Comparison of ENCODE assay signal across 27 mouse cellular contexts in the genomic region with DNA sequence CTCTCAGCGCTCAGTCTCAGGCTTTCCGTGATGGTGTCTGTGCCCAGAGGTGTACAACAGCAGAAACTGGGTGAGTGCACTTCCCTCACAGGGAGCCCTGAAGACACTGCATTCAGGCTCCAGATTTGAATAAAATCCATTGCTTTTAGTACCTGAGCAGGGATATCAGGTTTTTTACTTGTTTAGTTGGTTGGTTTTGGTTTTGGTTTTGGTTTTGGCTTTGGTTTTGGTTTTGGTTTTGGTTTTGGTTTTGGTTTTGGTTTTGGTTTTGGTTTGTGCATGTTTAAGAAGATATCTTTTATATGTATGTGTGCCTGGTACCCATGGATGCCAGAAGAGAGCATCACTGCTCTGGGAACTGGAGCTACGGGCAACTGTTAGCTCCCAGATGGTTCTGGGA. TPM values are rescaled to one million over a fixed set of nuclear protein-coding genes. Genes with fewer than 3 reads are reported as not detected.
A peak's percentile ranks its signal among the peaks of the same experiment; 100 is the strongest.
DNase-seq lines count a peak whose midpoint lies in the region; ATAC-seq lines count a peak whose summit lies in the region.
"Had no signal": no experiment of that assay in that cellular context is flagged by ENCODE, and none has a peak within 500 bp of the region (broad histone marks: within the 10 kb centered on the region; RNA-seq: fewer than 3 reads in every experiment).

No protein-coding gene starts in this region.

- H3K4me1 ChIP-seq in intestine, embryonic 16.5 days (ENCODE audit: control insufficient read depth, insufficient read depth, low read length) = no peaks in the 10 kb centered on the region
- H3K4me1 ChIP-seq: hindbrain, embryonic 10.5 days had no signal

- WGBS in intestine, embryonic 16.5 days = 94% methylated on average over 3 of the region's 3 CpGs

- no peak overlapping the region for H3K4me2 ChIP-seq in intestine, embryonic 16.5 days (ENCODE audit: low read depth, low read length)
- H3K4me2 ChIP-seq: forebrain, embryonic 13.5 days; heart, embryonic 12.5 days; heart, embryonic 15.5 days; hindbrain, embryonic 13.5 days had no signal

- no peak overlapping the region for H3K9ac ChIP-seq in intestine, embryonic 16.5 days (ENCODE audit: low read depth, low read length)
- H3K9ac ChIP-seq: forebrain, embryonic 13.5 days; heart, embryonic 12.5 days; heart, embryonic 15.5 days; hindbrain, embryonic 13.5 days had no signal

- DNase-seq in CD4-positive helper T cell, adult 2 months (ENCODE audit: low read depth, low spot score) = peak; percentile 44
- peak; percentile 65 for DNase-seq in induced T-regulatory cell, adult 2 months (ENCODE audit: low read depth)
- DNase-seq in lung, postnatal 14 days = no peak
- no peak for DNase-seq in lung, postnatal 25 days (ENCODE audit: low spot score)
- DNase-seq: adrenal gland, adult 8-10 months; adrenal gland, postnatal 25 days; B cell, adult 2 months; cerebellum, adult 11-12 months; cerebellum, adult 9-10 months; cerebellum, postnatal 14 days; gastrocnemius, postnatal 25 days; heart, adult 18-20 months; heart, postnatal 10 days; heart, postnatal 36 days had no signal

- H3K36me3 ChIP-seq in intestine, embryonic 16.5 days (ENCODE audit: control insufficient read depth, insufficient read depth, low read length) = no peaks in the 10 kb centered on the region

- H3K9me3 ChIP-seq in intestine, embryonic 16.5 days (ENCODE audit: control insufficient read depth, low read length) = no peaks in the 10 kb centered on the region
- H3K9me3 ChIP-seq: forebrain, embryonic 10.5 days; forebrain, embryonic 13.5 days; heart, embryonic 12.5 days; heart, embryonic 15.5 days; hindbrain, embryonic 10.5 days; hindbrain, embryonic 13.5 days had no signal

- no peak overlapping the region for H3K27ac ChIP-seq in intestine, embryonic 16.5 days (ENCODE audit: low read length)
- H3K27ac ChIP-seq: forebrain, embryonic 10.5 days; forebrain, embryonic 13.5 days; heart, embryonic 15.5 days; hindbrain, embryonic 10.5 days; hindbrain, embryonic 13.5 days had no signal

- ATAC-seq in CD4-positive, CD25-positive, alpha-beta regulatory T cell, adult 4 months = peak; percentile 16
- ATAC-seq in intestine, embryonic 16.5 days = no peak
- ATAC-seq: activated CD4-positive, CD25-positive, alpha-beta regulatory T cell, adult 4 months; forebrain, embryonic 13.5 days; forebrain, embryonic 16.5 days; hindbrain, embryonic 16.5 days; inflammation-experienced regulatory T-cells, adult 6 months; intestine, postnatal 0 days had no signal

- no peaks in the 10 kb centered on the region for H3K27me3 ChIP-seq in intestine, embryonic 16.5 days (replicated peaks; ENCODE audit: control insufficient read depth, insufficient read depth, low read length)
- H3K27me3 ChIP-seq: forebrain, embryonic 13.5 days; heart, embryonic 12.5 days; heart, embryonic 15.5 days; hindbrain, embryonic 13.5 days had no signal

- H3K4me3 ChIP-seq in intestine, embryonic 16.5 days (ENCODE audit: low read length) = no peak overlapping the region
- H3K4me3 ChIP-seq: forebrain, embryonic 10.5 days; forebrain, embryonic 13.5 days; heart, embryonic 12.5 days; heart, embryonic 15.5 days; hindbrain, embryonic 10.5 days; hindbrain, embryonic 13.5 days had no signal

RNA-seq across cellular contexts. Expression of gene Dleu7, which starts 58.0 kb away (rescaled TPM):
- polyA plus RNA-seq in CD4-positive, CD25-positive, alpha-beta regulatory T cell, adult 4 months (2017; shearing (Covaris generic)) = not detected
- 0.57 and 0.77 TPM in 2 replicates for polyA plus RNA-seq in intestine, embryonic 16.5 days (2015; fragmentation: Nextera tagmentation; extraction: Ambion mirVana)
- polyA plus RNA-seq: activated CD4-positive, CD25-positive, alpha-beta regulatory T cell, adult 4 months; inflammation-experienced regulatory T-cells, adult 6 months had no signal

RNA-seq across cellular contexts. Expression of gene Rnaseh2b, which starts 58.5 kb away (rescaled TPM):
- 10 to 100 TPM; 24.5 to 34.1 TPM for polyA plus RNA-seq in CD4-positive, CD25-positive, alpha-beta regulatory T cell, adult 4 months (2017; shearing (Covaris generic))
- 54.8 and 54.9 TPM in 2 replicates for polyA plus RNA-seq in intestine, embryonic 16.5 days (2015; fragmentation: Nextera tagmentation; extraction: Ambion mirVana)

Comparison
In these comparisons a context has a peak if more than half of its experiments do, and no peak if none do; other contexts are left out.
1. DNase-seq: peak in CD4-positive helper T cell, adult 2 months (single experiment) and induced T-regulatory cell, adult 2 months (single experiment); none in lung, postnatal 14 days (single experiment) and lung, postnatal 25 days (single experiment).